Mouse (Mus musculus) left cerebral cortex, adult 8-10 months (tissue): ENCODE measurements around the gene 2510002D24Rik. TPM values are rescaled to one million over a fixed set of nuclear protein-coding genes. Genes with fewer than 3 reads are reported as not detected.

ENCODE experiments used
- DNase-seq, 2 experiments: peaks; one replicate each; pipeline ENCODE4 v3.0.0; 2022; ENCODE audit warnings: low spot score in 2 of 2
- total RNA-seq, 4 experiments: library from RNA; stranded (reverse); gene quantifications; 2 replicates each; pipeline ENCODE4 v1.2.4; 2022

Gene 2510002D24Rik
- total RNA-seq: 10 to 100 TPM; 23.2 to 29.8 (median 28.6) TPM

GRCm38 (mm10) chr16:18836468-18837208 is at the start of gene 2510002D24Rik, which contains the start of gene Gm28539:
TSS of gene 2510002D24Rik (plus strand) at chr16:18836578.
TSS of gene Gm28539 (plus strand) at chr16:18836584.
- peak; percentile 87 to 92 for DNase-seq

DNA sequence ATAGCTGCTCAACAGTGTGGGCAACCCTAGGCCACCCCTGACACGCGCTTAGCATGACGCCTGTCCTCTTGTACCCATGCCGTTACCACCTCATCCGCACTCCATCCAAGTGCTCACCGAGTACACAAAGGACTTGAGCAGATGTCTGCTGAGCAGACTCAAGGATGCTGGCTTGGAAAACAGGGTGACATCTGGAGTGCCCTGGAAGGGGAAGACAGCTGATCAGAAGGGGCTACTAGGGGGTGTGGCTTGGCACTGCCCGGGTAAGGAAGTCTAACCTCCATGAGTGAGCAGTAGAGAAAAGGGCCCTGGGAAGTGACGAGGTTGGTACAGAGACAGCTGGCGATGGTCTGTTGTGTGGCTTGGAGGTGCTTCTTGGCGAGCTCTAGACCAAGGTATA is 49.7 kb upstream of the 2510002D24Rik start:
- no peak for DNase-seq

DNA sequence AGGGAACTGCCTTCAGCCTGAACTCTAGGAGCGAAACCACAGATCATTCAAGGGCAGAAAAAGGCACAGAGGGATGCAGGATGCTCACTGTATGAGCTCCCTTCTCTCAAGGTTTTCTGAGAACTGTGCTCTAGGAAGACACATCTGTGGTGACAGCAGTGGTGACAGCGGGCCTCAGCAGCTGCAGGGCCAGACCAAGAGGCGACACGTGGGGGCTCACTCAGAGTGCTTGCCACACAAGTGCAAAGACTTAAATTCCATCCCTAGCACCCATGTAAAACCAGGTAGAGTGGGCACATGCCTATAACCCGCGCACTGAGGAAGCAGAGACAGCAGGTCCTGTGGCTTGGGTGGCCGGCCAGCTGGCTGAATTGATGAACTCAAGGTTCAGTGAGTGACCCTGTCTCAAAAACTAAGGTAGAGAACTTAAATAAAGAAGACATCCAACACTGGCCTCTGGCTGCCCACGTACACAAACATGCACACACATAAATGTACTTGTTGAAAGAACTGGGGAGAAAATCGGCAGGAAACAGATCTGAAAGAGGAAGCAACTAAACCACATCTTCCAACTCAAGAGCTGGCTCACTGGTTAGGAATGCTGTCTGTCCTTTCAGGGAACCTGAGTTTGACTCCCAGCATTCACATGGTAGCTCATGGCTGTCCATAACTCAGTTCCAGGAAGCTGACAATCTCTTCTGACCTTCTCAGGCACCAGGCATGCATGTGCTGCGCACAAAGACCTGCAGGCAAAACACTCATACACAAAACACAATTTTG is 47.6 kb upstream of the 2510002D24Rik start:
- DNase-seq: no peak

GRCm38 (mm10) chr16:18795223-18795899 is 41.0 kb upstream of the 2510002D24Rik start:
- peak in 1 of 2 experiments; percentile 28 for DNase-seq

GRCm38 (mm10) chr16:18796645-18797044 is 39.7 kb upstream of the 2510002D24Rik start:
- DNase-seq: no peak

DNA sequence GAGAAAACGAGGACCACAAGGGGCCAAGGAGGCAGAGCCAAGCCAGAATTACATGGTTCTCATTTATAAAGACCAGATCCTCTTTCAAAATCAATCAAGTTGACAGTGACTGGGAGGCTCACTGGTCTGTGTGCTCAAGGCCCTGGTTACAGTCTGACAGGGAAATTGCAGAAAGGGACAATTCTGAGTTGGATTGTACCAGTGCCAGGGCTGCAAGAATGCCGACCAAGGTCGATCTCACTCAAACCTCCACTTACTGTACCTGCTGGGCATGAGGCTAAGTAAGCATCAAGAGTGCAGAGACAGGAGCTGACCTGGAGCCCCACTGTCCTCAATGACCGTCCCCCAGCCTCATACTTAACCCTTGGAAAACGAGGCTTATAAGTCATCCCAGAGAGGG is 38.2 kb upstream of the 2510002D24Rik start:
- no peak for DNase-seq

GRCm38 (mm10) chr16:18798841-18799240 is 37.5 kb upstream of the 2510002D24Rik start:
- DNase-seq: peak; percentile 27 to 58

- no peak for DNase-seq
Observed at GRCm38 (mm10) chr16:18805746-18806145, 30.6 kb upstream of the 2510002D24Rik start.

DNA sequence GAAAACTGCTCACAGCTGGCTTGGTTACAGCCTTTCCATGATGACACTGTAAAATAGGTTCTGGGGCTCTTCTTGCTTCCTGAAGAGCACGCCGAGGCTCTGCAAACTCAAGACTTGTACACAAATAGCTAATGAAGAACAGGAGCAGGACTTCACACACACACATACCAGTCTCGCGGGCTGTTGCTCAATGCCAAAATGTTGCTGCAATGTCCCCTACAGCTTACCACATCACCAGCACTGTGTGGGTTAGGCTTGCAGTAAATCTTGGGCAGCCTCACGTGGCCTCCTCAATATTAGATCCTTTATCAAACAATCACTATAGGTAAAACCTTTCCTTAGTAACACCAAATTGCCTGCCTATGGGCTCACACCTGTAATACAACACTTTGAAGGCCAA is 27.4 kb upstream of the 2510002D24Rik start:
- no peak for DNase-seq

DNA sequence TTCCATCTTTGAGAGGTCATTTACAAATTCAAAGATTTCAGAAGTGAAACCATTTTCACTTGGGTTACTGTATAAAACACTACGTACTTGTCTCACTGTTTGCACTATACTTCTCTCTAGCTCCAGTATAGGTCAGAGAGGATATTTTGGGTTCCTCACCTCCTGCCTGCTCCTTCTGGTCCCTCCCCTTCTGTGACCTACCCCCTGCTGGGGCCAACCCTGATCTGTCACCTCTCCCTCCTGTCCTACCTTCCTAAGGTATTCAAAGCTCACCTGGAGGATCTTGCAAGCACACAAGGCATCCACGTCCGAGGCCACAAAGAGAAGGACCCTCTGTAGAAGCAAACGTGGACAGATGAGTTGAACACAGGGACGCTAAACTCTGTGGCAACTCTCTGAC is 25.3 kb upstream of the 2510002D24Rik start:
- no peak for DNase-seq

DNA sequence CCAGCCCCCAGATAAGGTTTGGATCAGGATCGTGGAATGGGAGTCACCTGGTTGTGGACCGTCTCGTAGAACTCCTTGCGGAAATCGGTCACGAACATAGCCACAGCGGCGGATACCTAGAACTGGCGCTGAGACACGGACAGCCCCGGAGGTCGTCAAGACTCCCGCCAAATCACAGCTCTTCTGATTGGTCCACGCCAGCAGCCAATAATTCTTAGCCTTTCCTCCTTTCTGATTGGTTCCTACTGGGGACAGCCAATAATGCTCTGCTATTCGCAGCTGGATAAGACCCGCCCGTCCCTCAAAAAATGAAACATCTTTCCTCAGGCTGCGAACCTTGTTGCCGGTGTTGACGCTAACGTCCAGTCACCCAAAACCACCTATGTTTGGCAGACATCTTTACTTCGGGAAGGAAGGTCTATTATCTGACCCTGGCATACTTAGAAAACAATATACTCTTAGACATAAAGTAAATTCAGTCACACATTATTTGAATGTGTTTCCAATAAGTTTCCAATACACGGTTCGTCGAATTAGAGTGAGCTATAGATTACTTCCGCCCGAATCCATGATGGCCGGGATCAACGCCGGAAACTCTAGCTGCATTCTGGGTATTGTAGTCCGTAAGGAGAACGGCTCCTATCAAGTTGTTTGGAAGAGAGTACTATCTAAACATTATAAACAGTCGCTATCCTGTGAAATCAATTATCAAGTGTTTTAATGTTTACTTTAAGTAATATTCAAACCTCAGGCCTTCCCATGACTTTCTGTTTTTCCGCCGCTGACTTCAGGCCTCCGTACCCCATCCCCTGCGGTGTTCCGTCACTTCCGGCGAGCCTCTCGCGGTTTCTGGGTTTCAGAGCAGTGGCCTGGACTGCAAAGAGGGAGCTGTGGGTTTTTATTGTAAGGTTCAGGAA is 24.7 kb upstream of the 2510002D24Rik start, which contains the start of the genes Ufd1 and Cdc45:
Gene Ufd1, plus strand, starts transcription at position 312 of the 917 bp plus-strand sequence.
Gene Cdc45, minus strand, starts transcription at position 520 of the 917 bp plus-strand sequence.
- peak; percentile 72 to 92 for DNase-seq

DNA sequence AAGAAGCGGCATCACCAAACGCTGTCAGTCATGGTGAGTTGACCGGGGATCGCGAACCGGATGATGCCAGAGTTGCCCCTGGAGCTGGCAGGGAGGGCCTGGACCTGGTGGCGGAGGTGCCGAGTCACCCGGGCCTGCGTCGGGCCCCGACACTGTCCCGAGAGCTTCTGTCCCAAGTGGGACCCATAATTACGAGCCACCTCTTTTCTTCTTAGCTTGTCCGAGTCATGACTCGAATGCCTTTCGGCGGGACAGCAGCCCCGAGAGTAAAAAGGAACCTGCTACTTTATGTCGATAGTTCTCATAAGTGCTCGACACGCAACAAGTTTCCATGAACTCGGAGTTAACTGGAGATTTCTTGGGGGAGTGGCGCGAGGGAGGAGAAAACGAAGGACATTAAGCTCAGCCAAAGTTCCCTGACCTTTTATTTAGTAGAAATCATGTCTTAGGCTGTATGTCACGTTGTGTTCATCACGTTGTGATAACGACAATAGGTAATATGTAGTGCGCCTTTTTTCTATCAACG is 23.9 kb upstream of the 2510002D24Rik start:
- no peak for DNase-seq

DNA sequence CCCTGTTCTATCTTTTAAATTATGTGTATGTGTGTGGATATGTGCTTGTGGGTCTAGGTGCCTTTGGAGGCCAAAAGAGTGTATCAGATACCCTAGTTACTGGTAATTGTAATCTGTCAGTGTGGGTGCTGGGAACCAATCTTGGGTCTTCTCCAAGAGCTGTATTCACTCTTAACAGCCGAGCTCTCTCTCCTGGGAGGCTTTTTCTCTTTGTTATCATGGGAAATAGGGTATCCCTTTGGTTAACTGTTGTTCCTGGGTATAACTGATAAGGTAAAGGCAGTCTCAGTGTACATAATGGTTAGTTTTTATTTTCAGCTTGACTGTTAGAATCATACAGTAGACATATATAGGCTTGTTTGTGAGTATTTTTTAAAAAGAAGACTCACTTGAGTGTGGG is 14.0 kb upstream of the 2510002D24Rik start:
- no peak for DNase-seq

DNA sequence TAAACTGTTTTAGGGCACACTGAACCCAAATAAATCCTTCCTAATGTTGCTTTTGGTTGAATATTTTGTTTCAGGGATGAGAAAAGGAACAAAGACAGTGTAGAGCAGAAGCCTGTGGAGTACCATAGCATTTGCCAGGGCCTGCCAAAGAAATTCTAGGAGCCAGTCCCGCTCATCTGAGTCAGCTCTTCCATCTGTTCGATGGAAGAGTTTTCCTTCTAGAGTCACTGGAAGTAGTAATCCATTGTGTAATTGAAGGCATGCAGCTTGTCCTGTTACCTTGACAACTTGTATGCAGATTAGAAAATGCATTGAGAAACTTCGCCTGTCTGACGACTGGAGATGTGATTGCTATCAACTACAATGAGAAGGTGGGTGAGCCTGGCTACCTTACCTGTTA is 13.5 kb upstream of the 2510002D24Rik start:
- DNase-seq: peak in 1 of 2 experiments; percentile 48

DNA sequence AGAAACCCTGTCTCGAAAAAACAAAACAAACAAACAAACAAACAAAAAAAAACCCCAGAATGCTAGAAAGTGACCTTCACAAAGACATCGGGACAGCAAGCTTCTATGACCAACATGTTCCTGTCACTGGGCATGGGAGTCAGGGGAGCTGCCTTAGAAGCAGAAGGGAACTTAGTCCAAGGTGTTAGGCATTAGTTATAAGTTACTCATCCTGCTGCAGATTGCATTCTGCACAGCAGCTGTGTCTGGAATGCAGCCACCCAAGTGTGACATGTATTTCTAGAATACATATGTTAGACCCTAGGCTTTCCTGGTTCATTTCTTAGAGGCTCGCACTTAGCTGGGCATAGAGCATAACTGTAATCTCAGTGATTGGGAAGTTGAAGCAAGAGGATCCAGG is 7.7 kb upstream of the 2510002D24Rik start:
- DNase-seq: no peak

DNA sequence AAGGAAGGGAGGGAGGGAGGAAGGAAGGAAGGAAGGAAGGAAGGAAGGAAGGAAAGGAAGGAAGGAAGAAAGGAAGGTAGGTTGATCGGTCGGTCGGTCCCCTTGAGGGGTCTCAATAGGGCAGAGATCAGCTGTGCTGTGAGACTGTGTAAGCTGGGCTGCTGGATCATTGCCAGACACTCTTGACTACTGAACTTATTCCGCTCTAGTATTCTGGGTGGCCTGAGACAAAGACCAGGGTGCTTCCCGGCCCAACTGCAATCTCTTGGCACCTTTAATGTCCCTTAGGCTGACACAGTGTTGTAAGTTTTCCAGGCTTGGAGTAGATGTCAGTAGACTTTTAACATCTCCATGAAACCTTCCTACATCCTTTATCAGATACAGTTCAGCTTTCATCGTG is 7.3 kb upstream of the 2510002D24Rik start:
- no peak for DNase-seq

DNA sequence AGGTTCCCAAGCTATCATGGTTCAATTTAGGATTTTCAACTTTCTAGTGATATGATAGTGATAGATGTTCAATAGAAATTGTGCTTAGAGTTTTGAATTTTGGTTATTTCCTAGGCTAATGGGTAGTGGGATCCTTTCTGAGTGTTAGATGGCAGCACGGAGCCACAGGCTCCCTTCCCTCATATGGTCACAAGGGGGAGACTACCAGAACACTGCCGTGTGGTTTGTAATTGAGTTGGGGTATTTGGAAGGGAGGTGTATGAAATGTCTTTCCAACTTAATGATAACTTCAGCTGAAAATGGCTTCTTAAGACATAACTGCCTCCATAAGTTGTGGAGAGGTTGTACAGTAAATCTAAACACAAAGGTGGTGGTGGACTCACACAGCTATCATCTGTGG is 2.9 kb upstream of the 2510002D24Rik start:
- DNase-seq: no peak

GRCm38 (mm10) chr16:18836073-18836467 is 308 bp upstream of the 2510002D24Rik start:
- DNase-seq: no peak

DNA sequence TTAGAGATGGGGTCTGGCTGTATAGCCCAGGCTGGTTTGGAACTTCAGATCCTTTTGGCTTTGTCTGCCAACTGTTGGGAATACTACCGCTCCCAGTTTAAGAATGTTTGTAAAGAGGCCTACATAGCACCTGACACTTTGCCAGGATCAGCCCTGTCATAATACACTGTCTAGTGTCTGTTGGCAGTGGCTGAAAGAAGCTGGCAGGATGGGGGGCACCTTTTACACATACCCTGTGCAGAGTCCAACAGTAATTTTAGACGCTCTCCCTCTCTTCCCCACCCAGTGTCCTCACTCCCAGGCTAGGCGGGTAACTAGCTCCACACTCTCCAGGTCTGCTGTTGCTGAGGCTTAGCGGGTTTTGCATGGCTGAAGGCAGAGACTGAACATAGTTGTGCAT is 2.0 kb downstream of the 2510002D24Rik start:
- DNase-seq: no peak

- no peak for DNase-seq
Observed at GRCm38 (mm10) chr16:18846301-18846820, 10.0 kb downstream of the 2510002D24Rik start.
